Mouse (Mus musculus) olfactory bulb, adult 2 months (tissue): ENCODE measurements around the gene Pkib.

Experiments
- CTCF ChIP-seq: fragments of 200-500 bp; IDR thresholded peaks from 2 replicates; pipeline ENCODE4 v1.5.1; 2012; ENCODE audit warnings: low read depth, mild to moderate bottlenecking, low read length, moderate library complexity; ENCODE audit not compliant: insufficient read depth
- POLR2A ChIP-seq: fragments of 200-500 bp; IDR thresholded peaks from 2 replicates; pipeline ENCODE4 v1.6.1; 2012; ENCODE audit warnings: mild to moderate bottlenecking, low read depth, low read length, moderate library complexity; ENCODE audit not compliant: insufficient read depth

DNA sequence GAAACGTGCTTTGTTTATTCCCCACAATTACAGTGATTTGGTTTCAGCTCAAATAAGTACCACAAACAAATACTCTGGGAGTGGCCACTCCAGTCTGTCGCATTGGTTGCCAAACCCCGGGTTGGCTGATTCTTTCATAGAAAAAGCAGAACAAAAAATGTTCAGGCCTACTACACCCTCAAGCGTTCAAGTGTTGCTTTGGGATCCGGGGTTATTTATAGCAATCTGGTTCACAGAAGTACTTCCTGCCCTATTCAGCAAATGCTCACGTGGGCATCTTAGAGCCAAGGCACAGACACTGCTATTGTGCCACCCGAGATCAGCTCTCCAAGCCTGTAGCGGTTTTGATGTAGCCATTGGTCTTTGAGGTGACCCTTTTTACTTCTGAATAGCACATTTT is 95.9 kb downstream of the Pkib start:
- TF ChIP-seq CTCF (no peak), POLR2A (no peak)
